Mouse (Mus musculus): Measurements from ENCODE around the gene Hic1.

DNA sequence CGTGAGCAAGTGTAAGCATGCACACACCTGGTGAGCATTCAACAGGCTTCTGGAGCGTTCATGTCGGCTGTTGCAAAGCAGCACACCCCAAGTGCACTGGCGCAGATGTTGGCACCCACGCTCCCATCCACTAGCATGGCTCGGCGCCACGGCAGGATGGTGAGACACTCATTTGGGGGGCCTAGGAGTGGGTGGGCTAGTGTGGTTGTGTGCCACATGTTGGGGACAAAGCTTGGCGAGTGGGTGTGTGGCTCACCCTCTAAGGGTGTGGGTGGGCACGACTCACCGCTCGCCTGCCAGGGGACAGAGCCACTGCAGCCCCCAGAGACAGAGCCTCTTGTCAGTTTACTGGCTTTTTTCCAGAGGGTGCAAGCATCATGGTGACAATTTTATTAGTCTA lies 31.6 kb upstream of the Hic1 start:
- TF ChIP-seq ZC3H11A (IDR thresholded peaks at IDR 0.05; ENCODE audit: borderline replicate concordance, low read depth, low read length) = no peak
- no peak for TF ChIP-seq CHD2 (IDR thresholded peaks at IDR 0.05; ENCODE audit: low read depth, low read length)
